Mouse (Mus musculus) cerebellum, adult 2 months (tissue): Measurements from ENCODE around the gene Gm20422. TPM values are rescaled to one million over a fixed set of nuclear protein-coding genes. Genes with fewer than 3 reads are reported as not detected.

Experiments
- DNase-seq, 2 experiments: peaks; one replicate each; pipeline ENCODE4 v3.0.0; 2021
- H3K27ac ChIP-seq: fragments of 200-500 bp; 2 replicates; pipeline ENCODE4 v1.5.1; 2012; ENCODE audit warnings: low read length, control low read depth, inconsistent platforms; ENCODE audit not compliant: insufficient read depth
- H3K27me3 ChIP-seq: fragments of 200-500 bp; 2 replicates; pipeline ENCODE4 v1.6.1; 2012; ENCODE audit warnings: inconsistent platforms, mild to moderate bottlenecking, low read length, moderate library complexity; ENCODE audit not compliant: control insufficient read depth, insufficient read depth
- H3K4me1 ChIP-seq: fragments of 200-500 bp; 2 replicates; pipeline ENCODE4 v1.6.1; 2011; ENCODE audit warnings: low read length; ENCODE audit not compliant: control insufficient read depth, insufficient read depth
- H3K4me3 ChIP-seq: fragments of 200-500 bp; replicated peaks from 2 replicates; pipeline ENCODE3; 2011; ENCODE audit warnings: mild to moderate bottlenecking, low read depth, low read length, control low read depth; ENCODE audit not compliant: insufficient read depth
- CTCF ChIP-seq: fragments of 200-500 bp; IDR thresholded peaks from 2 replicates; pipeline ENCODE4 v1.5.1; 2011; ENCODE audit warnings: low read depth, mild to moderate bottlenecking, control low read depth, low read length, moderate library complexity, borderline replicate concordance; ENCODE audit not compliant: insufficient read depth
- POLR2A ChIP-seq: fragments of 200-500 bp; IDR thresholded peaks from 2 replicates; pipeline ENCODE4 v1.6.1; 2011; ENCODE audit warnings: low read length, control low read depth, borderline replicate concordance; ENCODE audit not compliant: insufficient read depth
- WGBS: fragments of 180-500 bp; shearing (Covaris S2); methylation state at CpG from one replicate; pipeline ENCODE4 v1.1.7; 2018; 5-methylcytosine and 5-hydroxymethylcytosine counted together
- polyA plus RNA-seq: library from polyadenylated mRNA; depleted of rRNA; stranded (reverse); fragments of >200 nt; gene quantifications from 2 replicates; pipeline ENCODE4 v1.2.3, GENCODE M21; 2012

The Gm20422 gene
- polyA plus RNA-seq, 1 experiment, result 0.46 TPM

DNA sequence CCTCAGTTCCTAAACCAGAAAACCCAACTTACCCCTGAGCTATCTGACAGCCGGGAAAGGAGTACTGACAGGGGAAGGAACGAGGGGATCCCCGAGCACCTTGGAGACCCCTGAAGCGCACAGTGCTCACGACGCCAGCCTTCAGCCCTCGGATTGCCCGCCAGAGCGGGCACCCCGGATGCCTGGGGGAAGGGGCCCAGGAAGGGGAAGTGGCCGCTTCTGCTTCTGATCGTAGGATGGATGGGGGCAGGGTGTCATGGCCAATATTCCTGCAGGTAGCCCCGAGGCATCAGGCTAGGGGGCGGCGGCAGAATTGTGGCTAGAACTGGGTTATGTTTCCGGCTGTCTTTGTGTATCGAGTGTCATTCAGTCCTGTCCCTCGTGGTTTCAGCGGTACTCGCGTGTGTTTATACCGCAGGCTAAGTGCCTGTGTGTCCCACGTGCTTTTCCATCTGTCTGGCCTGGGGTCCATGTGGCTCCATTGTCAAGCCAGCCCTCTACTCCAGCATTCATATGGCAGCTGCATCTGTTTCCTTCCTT lies 34.2 kb upstream of the Gm20422 start:
- H3K27me3 ChIP-seq, result no peaks in the 10 kb centered on the region
- DNase-seq, result no peak
- TF ChIP-seq POLR2A, result no peak
- no peak for TF ChIP-seq CTCF
- H3K27ac ChIP-seq, result no peak overlapping the region
- peak overlapping the region; percentile 49 for H3K4me3 ChIP-seq
- WGBS, result 3% methylated on average over 23 of the region's 23 CpGs
- H3K4me1 ChIP-seq, result 0 out of 2 replicates have a peak, but pooled peaks cover 3% of the 10 kb centered on the region

DNA sequence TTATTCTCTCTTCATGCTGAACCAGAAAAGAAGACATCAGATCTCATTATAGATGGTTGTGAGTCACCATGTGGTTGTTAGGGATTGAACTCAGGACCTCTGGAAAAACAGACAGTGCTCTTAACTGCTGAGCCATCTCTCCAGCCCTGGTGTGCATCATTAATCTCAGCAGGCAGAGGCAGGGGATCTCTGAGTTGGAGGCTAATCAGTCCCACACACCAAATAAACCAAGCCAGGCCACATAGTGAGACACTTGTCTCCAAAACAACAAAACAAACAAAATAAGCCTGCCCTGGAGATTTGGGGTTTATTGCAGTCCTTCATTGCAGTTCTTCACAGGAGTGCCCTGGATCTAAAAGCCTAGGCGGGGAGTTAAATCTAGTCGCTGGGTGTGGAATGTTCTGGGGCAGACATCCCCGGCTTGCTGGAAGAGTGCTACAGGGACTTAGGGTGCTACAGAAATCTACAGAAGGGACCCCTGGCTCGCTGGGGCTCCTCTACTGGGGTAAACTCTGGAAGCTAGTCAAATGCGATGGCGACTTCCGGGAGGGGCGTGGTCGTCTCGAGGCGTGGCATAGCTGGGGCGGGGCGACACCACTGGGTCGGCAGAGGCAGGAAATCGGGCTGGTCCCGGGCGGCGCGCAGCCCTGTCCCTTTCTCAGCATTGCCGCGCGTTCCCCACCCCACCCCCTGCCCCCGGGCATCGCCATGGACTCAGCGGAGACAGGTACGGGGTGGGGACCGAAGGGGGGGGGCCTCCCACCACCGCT lies 33.6 kb upstream of the Gm20422 start, which contains the start of gene Gmip:
Gene Gmip, plus strand, starts transcription at position 586 of the 770 bp plus-strand sequence.
- WGBS, result 9% methylated on average over 26 of the region's 28 CpGs
- no peak for TF ChIP-seq CTCF
- no peak for TF ChIP-seq POLR2A
- H3K27me3 ChIP-seq, result no peaks in the 10 kb centered on the region
- 0 out of 2 replicates have a peak, but pooled peaks cover 3% of the 10 kb centered on the region for H3K4me1 ChIP-seq
- peak in 1 of 2 experiments; percentile 29 for DNase-seq
- H3K4me3 ChIP-seq, result peak within 1 kb of the TSS; percentile 49
- H3K27ac ChIP-seq, result no peak within 1 kb of the TSS

DNA sequence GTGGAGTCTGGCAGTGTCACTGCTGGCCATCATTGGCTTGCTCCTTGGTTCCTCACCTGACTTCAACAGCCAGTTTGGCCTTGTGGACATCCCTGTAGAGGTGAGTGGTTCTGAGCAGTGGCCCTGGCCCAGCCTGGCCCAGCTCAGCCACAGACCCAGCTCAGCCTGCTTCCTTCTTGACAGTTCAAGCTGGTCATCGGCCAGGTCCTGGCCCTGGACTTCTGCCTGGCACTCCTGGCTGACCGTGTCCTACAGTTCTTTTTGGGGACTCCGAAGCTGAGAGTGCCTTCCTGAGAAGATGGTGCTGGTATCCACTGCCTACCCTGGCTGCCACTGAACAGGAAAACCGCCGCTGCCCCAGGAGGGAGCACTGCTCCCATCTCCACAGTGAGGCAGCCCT lies 32.5 kb upstream of the Gm20422 start:
- 71% methylated on average over 5 of the region's 5 CpGs for WGBS
- TF ChIP-seq CTCF (no peak), POLR2A (no peak)
- H3K27me3 ChIP-seq, result no peaks in the 10 kb centered on the region
- DNase-seq, result no peak
- 0 out of 2 replicates have a peak, but pooled peaks cover 3% of the 10 kb centered on the region for H3K4me1 ChIP-seq
- no peak overlapping the region for H3K27ac ChIP-seq
- H3K4me3 ChIP-seq, result no peak overlapping the region

DNA sequence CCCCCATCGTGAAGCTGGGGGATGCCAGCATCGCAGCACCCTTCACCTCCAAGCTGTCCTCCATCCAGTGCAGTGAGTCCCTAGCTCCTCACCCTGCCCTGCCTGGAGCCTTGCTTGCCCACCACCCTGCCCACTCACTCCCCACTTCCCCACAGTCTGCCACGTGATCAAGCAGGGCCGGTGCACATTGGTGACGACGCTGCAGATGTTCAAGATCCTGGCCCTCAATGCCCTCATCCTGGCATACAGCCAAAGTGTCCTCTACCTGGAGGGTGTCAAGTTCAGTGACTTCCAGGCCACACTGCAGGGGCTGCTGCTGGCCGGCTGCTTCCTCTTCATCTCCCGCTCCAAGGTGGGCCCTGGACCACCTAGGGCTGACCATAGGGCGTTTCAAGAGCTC lies 30.8 kb upstream of the Gm20422 start:
- 0 out of 2 replicates have a peak, but pooled peaks cover 3% of the 10 kb centered on the region for H3K4me1 ChIP-seq
- H3K4me3 ChIP-seq, result no peak overlapping the region
- TF ChIP-seq POLR2A (no peak), CTCF (no peak)
- H3K27me3 ChIP-seq, result no peaks in the 10 kb centered on the region
- no peak for DNase-seq
- no peak overlapping the region for H3K27ac ChIP-seq
- 84% methylated on average over 9 of the region's 9 CpGs for WGBS

DNA sequence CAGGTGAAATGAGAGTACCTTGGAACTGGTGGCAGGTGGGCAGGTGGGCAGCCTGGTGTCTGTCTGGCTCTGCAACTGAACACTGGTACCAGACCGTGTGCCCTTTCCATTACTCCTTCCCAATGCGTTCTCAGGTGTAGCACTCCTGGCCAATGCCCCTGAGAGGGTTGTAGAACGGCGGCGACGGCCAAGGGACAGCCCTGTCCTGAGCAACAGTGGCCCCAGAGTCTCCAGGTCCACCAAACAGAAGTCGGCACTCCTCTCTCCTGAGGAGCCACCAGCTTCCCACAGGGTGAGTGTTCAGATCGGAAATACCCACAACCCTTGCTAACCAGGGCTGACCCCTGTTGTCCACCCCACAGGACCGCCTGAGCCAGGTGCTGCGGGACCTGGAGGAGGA lies 30.4 kb upstream of the Gm20422 start:
- no peak overlapping the region for H3K27ac ChIP-seq
- no peak for DNase-seq
- 0 out of 2 replicates have a peak, but pooled peaks cover 3% of the 10 kb centered on the region for H3K4me1 ChIP-seq
- WGBS, result 94% methylated on average over 10 of the region's 10 CpGs
- no peak for TF ChIP-seq CTCF
- no peaks in the 10 kb centered on the region for H3K27me3 ChIP-seq
- no peak overlapping the region for H3K4me3 ChIP-seq

DNA sequence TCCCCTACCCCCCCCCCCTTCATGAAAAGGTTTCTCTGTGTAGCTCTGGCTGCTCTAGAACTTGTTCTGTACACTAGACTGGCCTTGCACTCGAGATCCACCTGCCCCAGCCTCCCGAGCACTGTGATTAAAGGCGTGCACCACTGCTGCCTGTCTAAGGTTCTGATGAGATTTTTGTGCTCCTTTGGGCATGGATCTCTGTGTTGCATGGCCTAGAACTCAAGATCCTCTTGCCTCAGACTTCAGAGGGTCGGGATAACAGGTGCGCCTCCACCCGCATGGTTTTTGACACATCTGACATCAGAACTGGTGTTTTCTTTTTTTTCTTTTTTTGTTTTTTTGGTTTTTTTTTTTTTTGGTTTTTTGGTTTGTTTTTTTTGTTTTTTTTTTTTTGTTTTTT lies 29.9 kb upstream of the Gm20422 start:
- TF ChIP-seq CTCF (no peak), POLR2A (no peak)
- 91% methylated on average over 6 of the region's 6 CpGs for WGBS

DNA sequence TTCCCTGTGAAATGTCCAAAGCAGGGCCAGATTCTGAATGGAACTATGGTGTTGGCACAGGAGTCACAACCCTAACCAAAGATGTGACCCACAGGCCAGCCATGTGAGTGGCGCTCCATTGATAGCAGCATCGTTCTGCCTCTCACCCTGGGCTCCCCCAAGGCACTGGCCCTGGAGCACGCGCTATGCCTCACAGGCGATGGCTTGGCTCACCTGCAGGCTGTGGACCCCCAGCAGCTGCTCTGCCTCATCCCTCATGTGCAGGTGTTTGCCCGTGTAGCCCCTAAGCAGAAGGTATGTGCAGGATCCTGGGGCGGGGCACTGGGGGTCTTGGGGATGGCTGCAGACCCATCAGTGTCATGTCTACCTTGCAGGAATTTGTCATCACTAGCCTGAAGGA lies 28.7 kb upstream of the Gm20422 start:
- no peaks in the 10 kb centered on the region for H3K27me3 ChIP-seq
- no peak for DNase-seq
- H3K4me3 ChIP-seq, result no peak overlapping the region
- no peak overlapping the region for H3K27ac ChIP-seq
- no peaks in the 10 kb centered on the region for H3K4me1 ChIP-seq
- WGBS, result 93% methylated on average over 7 of the region's 7 CpGs
- no peak for TF ChIP-seq POLR2A
- no peak for TF ChIP-seq CTCF

More for the DNA sequence above, 29.9 kb upstream of the Gm20422 start:
- Histone ChIP-seq H3K4me3 (no peak overlapping the region), H3K27ac (no peak overlapping the region), H3K27me3 (no peaks in the 10 kb centered on the region), H3K4me1 (0 out of 2 replicates have a peak, but pooled peaks cover 3% of the 10 kb centered on the region)
- DNase-seq, result no peak

DNA sequence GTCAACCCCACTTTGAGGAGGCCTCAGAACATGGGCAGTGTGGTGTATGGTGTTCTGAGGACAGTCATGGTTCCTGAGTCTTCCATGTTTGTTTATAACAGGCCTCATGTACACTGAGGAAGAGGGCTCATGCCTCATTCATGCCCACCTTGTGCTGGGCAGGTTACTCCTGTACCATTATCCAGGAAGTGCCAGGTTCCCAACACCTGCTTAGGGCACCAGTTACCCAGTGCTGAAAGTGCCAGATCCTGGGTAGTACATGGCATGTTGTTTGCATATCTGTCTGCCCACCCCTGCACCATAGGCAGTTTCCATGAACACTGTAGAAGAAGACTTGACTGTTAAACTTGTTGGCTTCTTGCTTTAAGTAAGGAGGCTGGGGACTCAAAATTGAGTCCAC lies 27.5 kb upstream of the Gm20422 start:
- Histone ChIP-seq H3K27ac (no peak overlapping the region), H3K27me3 (no peaks in the 10 kb centered on the region), H3K4me1 (no peaks in the 10 kb centered on the region), H3K4me3 (no peak overlapping the region)
- DNase-seq, result no peak
- TF ChIP-seq POLR2A (no peak), CTCF (no peak)
